Mouse (Mus musculus) stomach, embryonic 15.5 days (tissue): ENCODE data around the gene Angpt4. TPM values are rescaled to one million over a fixed set of nuclear protein-coding genes. Genes with fewer than 3 reads are reported as not detected.

ENCODE experiments used
- ATAC-seq: fragments of 200-750 bp; cut with Nextera tagmentation; 2 replicates; pipeline ENCODE4 v1.8.0; 2017; ENCODE audit warnings: low read depth, moderate number of reproducible peaks, moderate TSS enrichment; ENCODE audit not compliant: insufficient read depth, low FRiP score
- H3K27ac ChIP-seq: fragments of 300-500 bp; sonication (generic); 2 replicates; pipeline ENCODE4 v1.5.1; 2015; ENCODE audit warnings: mild to moderate bottlenecking, inconsistent platforms
- H3K27me3 ChIP-seq: fragments of 300-500 bp; sonication (generic); replicated peaks from 2 replicates; pipeline ENCODE4 v1.6.1; 2015; ENCODE audit warnings: inconsistent platforms
- H3K36me3 ChIP-seq: fragments of 300-500 bp; sonication (generic); 2 replicates; pipeline ENCODE4 v1.6.1; 2015; ENCODE audit warnings: inconsistent platforms
- H3K4me1 ChIP-seq: fragments of 300-500 bp; sonication (generic); 2 replicates; pipeline ENCODE4 v1.6.1; 2015; ENCODE audit warnings: inconsistent platforms
- H3K4me2 ChIP-seq: fragments of 300-500 bp; sonication (generic); 2 replicates; pipeline ENCODE4 v1.6.1; 2015; ENCODE audit warnings: mild to moderate bottlenecking, inconsistent platforms
- H3K4me3 ChIP-seq: fragments of 300-500 bp; sonication (generic); replicated peaks from 2 replicates; pipeline ENCODE4 v1.5.1; 2015; ENCODE audit warnings: inconsistent platforms
- H3K9ac ChIP-seq: fragments of 300-500 bp; sonication (generic); 2 replicates; pipeline ENCODE4 v1.6.1; 2015; ENCODE audit warnings: inconsistent platforms
- H3K9me3 ChIP-seq: fragments of 300-500 bp; sonication (generic); 2 replicates; pipeline ENCODE4 v1.6.1; 2016; ENCODE audit warnings: inconsistent platforms
- WGBS: fragments of 180-500 bp; shearing (Covaris S2); methylation state at CpG from one replicate; pipeline ENCODE4 v1.1.7; 2015; 5-methylcytosine and 5-hydroxymethylcytosine counted together
- polyA plus RNA-seq: library from polyadenylated mRNA; unstranded; fragments of >200 nt; fragmentation: Nextera tagmentation; extraction: Ambion mirVana; gene quantifications from 2 replicates; pipeline ENCODE4 v1.2.1, GENCODE M21; 2015

Gene Angpt4
- polyA plus RNA-seq, 1 experiment from 2014 or later: 0.76 TPM

DNA sequence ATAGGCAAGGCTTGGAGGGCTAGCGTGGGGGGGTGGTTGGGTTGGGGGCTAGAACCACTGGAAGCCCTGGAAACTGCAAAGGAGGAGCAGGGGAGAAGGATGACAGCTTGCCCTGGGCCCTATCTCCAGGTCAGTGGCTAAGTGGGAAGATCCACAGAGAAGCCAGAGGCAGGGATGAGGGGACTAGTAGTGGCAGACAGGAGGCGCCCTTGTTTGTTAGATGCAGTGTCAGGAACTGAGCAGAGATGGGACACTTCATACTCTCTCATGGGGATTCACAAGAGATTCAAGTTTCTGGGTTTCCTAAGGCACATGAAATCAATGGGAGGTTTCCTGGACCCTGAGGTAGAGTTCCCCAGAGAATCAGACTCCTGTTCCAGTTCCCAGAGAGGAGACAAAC, 30.3 kb downstream of the Angpt4 start:
- Histone ChIP-seq H3K4me2 (no peak overlapping the region), H3K9ac (no peak overlapping the region), H3K9me3 (no peaks in the 10 kb centered on the region), H3K4me3 (no peak overlapping the region), H3K4me1 (peaks cover 12% of the 10 kb centered on the region), H3K27me3 (peaks cover 3% of the 10 kb centered on the region; the same call in 1 of the 2 replicates), H3K36me3 (no peaks in the 10 kb centered on the region), H3K27ac (no peak overlapping the region)
- no peak for ATAC-seq
- WGBS: 37% methylated on average over 2 of the region's 2 CpGs

DNA sequence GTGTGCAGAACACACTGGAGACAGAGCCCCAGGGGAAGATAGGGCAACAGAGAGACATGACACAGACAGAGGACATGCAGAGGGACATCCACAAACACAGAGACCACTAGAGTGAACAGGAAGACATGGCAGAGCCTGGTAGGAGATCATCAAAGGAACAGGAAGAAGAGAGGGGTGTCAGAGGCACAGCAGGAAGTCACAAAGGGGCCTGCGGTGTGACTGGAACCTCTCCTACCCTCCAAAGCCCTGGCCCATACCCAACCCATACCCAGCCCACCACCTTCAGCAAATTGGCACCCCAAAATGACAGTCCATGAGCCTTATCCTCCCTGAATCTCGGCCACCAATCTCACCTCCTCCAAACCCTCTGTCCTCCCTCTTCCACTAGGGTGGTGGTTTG, 33.1 kb downstream of the Angpt4 start:
- H3K36me3 ChIP-seq: no peaks in the 10 kb centered on the region
- H3K9me3 ChIP-seq: no peaks in the 10 kb centered on the region
- H3K9ac ChIP-seq: no peak overlapping the region
- 68% methylated on average over 2 of the region's 2 CpGs for WGBS
- H3K27ac ChIP-seq: no peak overlapping the region
- H3K4me2 ChIP-seq: no peak overlapping the region
- no peak overlapping the region for H3K4me3 ChIP-seq
- peaks cover 3% of the 10 kb centered on the region; the same call in 1 of the 2 replicates for H3K27me3 ChIP-seq
- ATAC-seq: no peak
- no peaks in the 10 kb centered on the region; the same call in 1 of the 2 replicates for H3K4me1 ChIP-seq

DNA sequence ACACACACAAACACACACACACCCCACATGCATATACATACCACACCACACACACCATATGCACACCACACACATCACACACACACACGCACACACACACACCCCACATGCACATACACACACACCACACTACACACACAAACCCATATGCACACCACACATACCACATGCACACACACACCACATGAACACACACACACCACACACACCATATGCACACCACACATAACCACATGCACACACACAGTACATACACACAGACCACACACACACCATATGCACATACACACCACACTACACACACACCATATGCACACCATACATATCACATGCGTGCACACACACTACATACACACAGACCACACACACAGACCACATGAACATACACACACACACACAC, 36.6 kb downstream of the Angpt4 start:
- no peaks in the 10 kb centered on the region for H3K36me3 ChIP-seq
- H3K27ac ChIP-seq: no peak overlapping the region
- H3K4me3 ChIP-seq: no peak overlapping the region
- H3K4me2 ChIP-seq: no peak overlapping the region
- ATAC-seq: no peak
- WGBS: 91% methylated on average over 2 of the region's 2 CpGs
- H3K4me1 ChIP-seq: no peaks in the 10 kb centered on the region
- H3K9me3 ChIP-seq: no peaks in the 10 kb centered on the region
- H3K27me3 ChIP-seq: no peaks in the 10 kb centered on the region
- no peak overlapping the region for H3K9ac ChIP-seq

DNA sequence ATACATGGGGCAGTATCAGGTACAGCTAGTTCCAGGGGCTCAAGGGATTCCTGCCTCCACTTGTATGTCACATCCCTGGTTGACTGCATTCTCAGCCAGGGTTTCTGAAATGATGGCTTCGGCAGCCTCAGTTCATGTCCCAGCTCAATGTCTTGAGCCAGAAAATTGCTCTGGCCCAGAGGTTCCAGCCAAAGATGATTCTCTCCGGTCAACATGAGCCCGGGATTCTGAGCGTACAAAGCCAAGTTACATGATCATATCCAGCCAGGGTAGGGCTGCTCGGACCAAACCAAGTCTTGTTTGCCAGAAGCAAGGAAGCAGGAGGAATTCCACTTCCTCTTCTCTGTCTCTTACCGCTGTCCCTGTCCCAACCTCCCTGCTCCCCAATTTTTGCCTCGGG, 37.3 kb downstream of the Angpt4 start:
- Histone ChIP-seq H3K9ac (no peak overlapping the region), H3K4me3 (no peak overlapping the region), H3K27me3 (no peaks in the 10 kb centered on the region), H3K4me1 (no peaks in the 10 kb centered on the region), H3K4me2 (no peak overlapping the region), H3K36me3 (no peaks in the 10 kb centered on the region), H3K9me3 (no peaks in the 10 kb centered on the region), H3K27ac (no peak overlapping the region)
- 76% methylated on average over 7 of the region's 7 CpGs for WGBS
- ATAC-seq: no peak

DNA sequence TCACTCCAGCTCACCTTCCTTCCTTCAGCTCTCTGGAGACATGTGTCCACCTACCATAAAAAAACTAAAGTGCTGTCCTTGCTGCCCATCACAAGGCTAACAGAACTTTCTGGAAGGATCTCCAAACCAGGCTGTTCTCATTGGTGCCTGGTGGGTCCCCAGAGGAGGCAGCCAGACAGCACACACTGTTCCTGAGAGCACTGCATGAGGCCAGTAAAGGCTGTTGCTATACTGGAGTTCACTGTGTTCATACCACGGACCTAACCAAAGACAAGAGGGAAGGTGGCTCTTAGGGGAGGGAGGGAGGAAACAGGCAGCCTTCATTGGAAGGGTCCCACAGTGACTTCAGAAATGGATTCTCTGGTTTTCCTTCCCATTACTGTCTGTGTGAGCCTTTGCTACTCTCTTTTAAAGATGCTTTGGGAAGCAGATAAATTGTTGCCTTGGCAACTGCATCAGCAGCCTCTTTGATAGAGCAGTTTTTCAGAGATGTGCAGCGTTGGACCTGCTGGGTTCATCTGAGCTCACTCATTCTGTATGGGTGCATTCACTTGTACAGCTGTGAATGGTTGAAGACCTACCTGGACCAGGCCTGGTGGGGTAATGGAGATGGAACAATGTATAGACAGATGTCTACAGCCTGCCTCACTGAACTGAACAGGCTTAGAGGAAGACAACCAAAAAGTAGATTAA, 38.2 kb downstream of the Angpt4 start:
- H3K36me3 ChIP-seq: no peaks in the 10 kb centered on the region
- H3K4me2 ChIP-seq: no peak overlapping the region
- WGBS: 72% methylated on average over 2 of the region's 2 CpGs
- no peak for ATAC-seq
- no peaks in the 10 kb centered on the region for H3K4me1 ChIP-seq
- no peaks in the 10 kb centered on the region for H3K9me3 ChIP-seq
- H3K4me3 ChIP-seq: no peak overlapping the region
- no peaks in the 10 kb centered on the region for H3K27me3 ChIP-seq
- H3K9ac ChIP-seq: no peak overlapping the region
- H3K27ac ChIP-seq: no peak overlapping the region

DNA sequence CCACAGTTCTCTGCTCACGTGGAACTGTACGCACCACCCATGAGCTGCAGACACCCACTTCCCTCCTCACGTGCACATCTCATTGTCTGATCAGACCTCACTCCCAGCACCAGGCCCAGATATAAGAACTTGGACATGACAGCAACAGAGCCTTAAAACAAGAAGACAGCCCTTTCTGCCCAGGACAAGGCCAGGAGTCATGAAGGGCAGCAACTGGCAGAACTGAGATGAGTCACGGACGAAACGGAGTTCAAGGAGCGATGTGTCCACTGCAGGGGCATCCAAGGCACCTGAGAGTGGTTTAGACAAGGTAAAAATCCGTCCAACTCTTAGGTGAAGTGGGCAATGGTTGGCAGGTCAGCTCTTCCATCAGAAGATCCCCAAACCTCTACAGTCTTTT, 42.7 kb downstream of the Angpt4 start:
- ATAC-seq: no peak
- no peaks in the 10 kb centered on the region for H3K9me3 ChIP-seq
- 84% methylated on average over 8 of the region's 8 CpGs for WGBS
- no peak overlapping the region for H3K4me3 ChIP-seq
- no peaks in the 10 kb centered on the region for H3K36me3 ChIP-seq
- H3K4me1 ChIP-seq: no peaks in the 10 kb centered on the region
- no peak overlapping the region for H3K27ac ChIP-seq
- no peak overlapping the region for H3K4me2 ChIP-seq
- no peaks in the 10 kb centered on the region for H3K27me3 ChIP-seq
- H3K9ac ChIP-seq: no peak overlapping the region

DNA sequence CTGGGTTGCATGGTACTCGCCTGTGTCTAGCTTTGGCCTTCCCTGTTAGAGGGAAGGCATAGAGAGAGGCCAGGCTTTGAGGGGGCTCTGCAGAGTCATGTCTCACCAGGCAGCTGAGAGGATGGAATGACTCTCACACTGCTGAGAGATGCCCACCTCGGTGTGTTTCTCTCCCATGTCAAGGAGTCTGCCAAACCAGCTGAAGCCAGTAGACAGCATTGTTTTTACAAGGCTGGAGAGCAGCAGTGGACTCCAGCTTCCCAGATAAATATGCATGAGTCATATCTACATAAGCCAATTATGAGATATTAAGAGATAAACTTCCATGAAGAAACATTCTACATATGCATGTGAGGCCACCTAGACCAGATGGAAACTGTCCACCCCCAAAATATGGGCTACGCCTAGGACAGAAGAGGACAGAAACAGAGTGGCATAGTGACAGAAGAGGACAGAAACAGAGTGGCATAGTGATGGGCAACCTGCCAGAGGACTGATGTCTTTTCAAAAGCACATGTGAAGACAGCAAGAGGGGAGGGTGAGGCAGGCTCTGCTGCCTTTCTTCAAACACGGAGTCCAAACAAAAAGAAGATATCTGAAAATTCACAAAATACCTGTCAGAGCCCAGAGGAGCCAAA, 45.6 kb downstream of the Angpt4 start:
- 71% methylated on average over 4 of the region's 4 CpGs for WGBS
- no peak for ATAC-seq
- H3K9ac ChIP-seq: no peak overlapping the region

DNA sequence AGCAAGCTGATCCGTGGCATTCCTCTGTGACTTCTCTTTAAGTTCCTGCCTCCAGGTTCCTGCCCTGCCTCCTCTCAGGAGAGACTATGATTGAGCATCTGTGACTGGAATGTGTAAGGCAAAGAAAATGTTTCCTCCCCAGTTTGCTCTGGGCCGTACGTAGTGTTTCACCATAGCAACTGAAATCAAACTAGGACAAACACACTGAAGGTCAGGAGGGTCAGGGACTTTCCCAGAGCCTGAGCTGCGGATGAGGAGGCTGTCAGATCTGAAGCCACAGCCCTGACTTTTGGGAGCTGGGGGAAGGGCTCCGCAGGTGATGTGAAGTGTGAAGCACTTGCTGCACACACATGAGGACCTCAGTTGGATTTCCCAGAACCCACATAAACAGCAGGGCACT, 48.3 kb downstream of the Angpt4 start:
- WGBS: 32% methylated on average over 5 of the region's 5 CpGs
- Histone ChIP-seq H3K4me1 (peaks cover 24% of the 10 kb centered on the region), H3K9ac (no peak overlapping the region), H3K9me3 (no peaks in the 10 kb centered on the region), H3K27me3 (no peaks in the 10 kb centered on the region), H3K27ac (no peak overlapping the region), H3K36me3 (no peaks in the 10 kb centered on the region), H3K4me3 (no peak overlapping the region), H3K4me2 (no peak overlapping the region)
- peak; percentile 36; the same call in 1 of the 2 replicates for ATAC-seq

More for the DNA sequence above, 45.6 kb downstream of the Angpt4 start:
- Histone ChIP-seq H3K4me2 (no peak overlapping the region), H3K27ac (no peak overlapping the region), H3K4me3 (no peak overlapping the region), H3K27me3 (no peaks in the 10 kb centered on the region), H3K4me1 (0 out of 2 replicates have a peak, but pooled peaks cover 10% of the 10 kb centered on the region), H3K9me3 (no peaks in the 10 kb centered on the region), H3K36me3 (no peaks in the 10 kb centered on the region)

DNA sequence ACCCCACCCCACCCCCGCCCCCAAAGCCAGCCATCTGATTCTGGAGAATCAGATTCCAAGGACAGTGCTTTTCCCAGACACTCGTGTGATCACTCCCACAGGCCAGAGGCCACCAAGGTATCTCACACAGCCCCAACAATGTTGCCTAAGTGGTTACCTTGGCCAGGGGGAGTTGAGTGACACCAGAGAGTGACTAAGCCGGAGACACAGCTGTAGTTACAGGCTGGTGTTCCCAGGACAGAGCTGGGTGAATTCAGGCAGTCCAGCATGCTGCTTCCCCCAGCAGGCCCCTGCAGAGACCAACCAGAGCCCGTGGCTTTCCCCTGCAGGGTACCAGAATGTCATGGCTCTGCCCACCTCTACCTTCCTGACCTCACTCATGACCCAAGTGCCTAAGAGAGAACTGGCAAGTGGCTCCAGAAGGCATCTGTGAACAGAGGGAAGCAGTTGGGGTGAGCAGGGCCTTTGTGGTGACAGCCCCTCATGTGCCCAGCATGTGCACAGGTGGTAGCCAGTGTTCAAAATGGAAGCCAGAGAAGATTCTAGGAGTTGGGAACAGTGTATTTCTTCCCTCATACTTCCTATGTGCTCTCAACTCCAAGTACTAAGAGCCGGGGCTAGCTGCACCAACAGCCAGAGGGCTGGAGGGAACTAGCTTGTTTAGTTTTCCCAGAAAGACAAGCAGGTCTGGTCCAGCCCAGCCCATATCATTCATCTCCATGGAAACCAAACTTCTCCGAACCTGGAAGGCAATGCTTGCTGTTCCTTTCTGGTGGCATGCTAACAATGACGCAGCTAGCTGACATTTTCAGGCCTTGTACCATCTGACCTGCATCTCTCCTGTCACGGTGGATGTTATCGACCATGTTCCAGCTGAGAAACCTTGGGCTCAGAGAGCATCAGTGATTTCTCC, 50.5 kb downstream of the Angpt4 start:
- H3K4me3 ChIP-seq: no peak overlapping the region
- no peak overlapping the region; the same call in 1 of the 2 replicates for H3K27ac ChIP-seq
- no peaks in the 10 kb centered on the region for H3K27me3 ChIP-seq
- ATAC-seq: peak; percentile 36
- H3K4me2 ChIP-seq: no peak overlapping the region
- H3K36me3 ChIP-seq: 0 out of 2 replicates have a peak, but pooled peaks cover 3% of the 10 kb centered on the region
- peaks cover 24% of the 10 kb centered on the region for H3K4me1 ChIP-seq
- no peak overlapping the region for H3K9ac ChIP-seq
- H3K9me3 ChIP-seq: no peaks in the 10 kb centered on the region
- 46% methylated on average over 9 of the region's 9 CpGs for WGBS

DNA sequence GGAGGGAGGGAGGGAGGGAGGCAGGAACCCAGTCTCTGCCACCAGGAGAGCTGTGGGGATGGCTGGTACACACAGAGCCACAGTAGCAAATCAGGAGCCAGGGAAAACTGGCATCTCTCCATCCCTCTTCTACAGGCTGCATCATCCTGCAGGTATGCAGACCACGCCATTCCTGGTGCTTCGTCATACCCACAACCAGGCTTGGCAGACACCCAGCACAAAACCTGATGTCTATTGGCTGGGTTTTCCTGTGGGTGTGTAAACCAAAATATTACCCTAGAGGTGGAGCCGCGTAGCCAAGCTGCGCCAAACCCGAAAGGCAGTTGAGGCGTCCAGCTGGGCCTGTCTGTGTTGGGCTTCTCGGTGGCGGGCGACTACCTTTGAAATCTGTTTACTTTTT, 51.5 kb downstream of the Angpt4 start:
- WGBS: 36% methylated on average over 10 of the region's 10 CpGs
- no peak overlapping the region for H3K4me2 ChIP-seq
- peaks cover 24% of the 10 kb centered on the region for H3K4me1 ChIP-seq
- H3K4me3 ChIP-seq: no peak overlapping the region
- H3K27me3 ChIP-seq: no peaks in the 10 kb centered on the region
- no peaks in the 10 kb centered on the region for H3K9me3 ChIP-seq
- no peak overlapping the region for H3K27ac ChIP-seq
- ATAC-seq: peak; percentile 48; the same call in 1 of the 2 replicates
- no peak overlapping the region for H3K9ac ChIP-seq
- 0 out of 2 replicates have a peak, but pooled peaks cover 3% of the 10 kb centered on the region for H3K36me3 ChIP-seq

DNA sequence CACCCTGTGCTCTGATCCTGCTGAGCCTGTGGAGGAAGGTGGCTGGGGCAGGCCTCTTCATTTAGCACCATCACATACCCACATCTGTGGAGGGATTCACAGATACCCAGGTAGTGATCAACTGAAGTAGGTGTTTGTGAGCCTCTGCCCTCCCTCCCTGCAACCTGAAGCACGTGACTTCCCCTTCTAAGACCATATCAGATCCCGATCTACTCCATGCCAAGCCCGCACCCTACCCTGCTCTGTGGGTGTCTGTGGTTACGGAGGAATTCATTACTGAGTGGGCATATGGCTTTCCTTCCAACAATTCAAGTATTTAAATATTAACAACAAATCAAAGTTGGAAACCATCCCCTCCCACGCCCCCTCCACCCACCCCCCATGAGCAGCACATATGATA, 52.3 kb downstream of the Angpt4 start:
- no peaks in the 10 kb centered on the region for H3K27me3 ChIP-seq

More for the DNA sequence above, 52.3 kb downstream of the Angpt4 start:
- 0 out of 2 replicates have a peak, but pooled peaks cover 3% of the 10 kb centered on the region for H3K36me3 ChIP-seq
- H3K9me3 ChIP-seq: no peaks in the 10 kb centered on the region
- ATAC-seq: no peak
- H3K4me3 ChIP-seq: no peak overlapping the region
- 84% methylated on average over 5 of the region's 5 CpGs for WGBS
- peaks cover 24% of the 10 kb centered on the region for H3K4me1 ChIP-seq
- no peak overlapping the region for H3K27ac ChIP-seq
- H3K9ac ChIP-seq: no peak overlapping the region
- H3K4me2 ChIP-seq: no peak overlapping the region
